Mouse (Mus musculus) neural tube, embryonic 15.5 days (tissue): ENCODE measurements around the gene Myom3. TPM values are rescaled to one million over a fixed set of nuclear protein-coding genes. Genes with fewer than 3 reads are reported as not detected.

Experiments used
- ATAC-seq: fragments of 200-750 bp; cut with Nextera tagmentation; 2 replicates; pipeline ENCODE4 v1.8.0; 2017; ENCODE audit warnings: mild to moderate bottlenecking, moderate TSS enrichment, moderate library complexity; ENCODE audit not compliant: low FRiP score
- H3K27ac ChIP-seq: fragments of 300-500 bp; sonication (generic); replicated peaks from 2 replicates; pipeline ENCODE4 v1.5.1; 2015; ENCODE audit warnings: mild to moderate bottlenecking, inconsistent platforms
- H3K27me3 ChIP-seq: fragments of 300-500 bp; sonication (generic); replicated peaks from 2 replicates; pipeline ENCODE4 v1.6.1; 2015; ENCODE audit warnings: inconsistent platforms
- H3K36me3 ChIP-seq: fragments of 300-500 bp; sonication (generic); 2 replicates; pipeline ENCODE4 v1.6.1; 2015; ENCODE audit warnings: inconsistent platforms
- H3K4me1 ChIP-seq: fragments of 300-500 bp; sonication (generic); 2 replicates; pipeline ENCODE4 v1.6.1; 2015; ENCODE audit warnings: inconsistent platforms
- H3K4me2 ChIP-seq: fragments of 300-500 bp; sonication (generic); 2 replicates; pipeline ENCODE4 v1.6.1; 2015; ENCODE audit warnings: inconsistent platforms, mild to moderate bottlenecking, moderate library complexity
- H3K4me3 ChIP-seq: fragments of 300-500 bp; sonication (generic); replicated peaks from 2 replicates; pipeline ENCODE4 v1.5.1; 2015; ENCODE audit warnings: mild to moderate bottlenecking, inconsistent platforms
- H3K9ac ChIP-seq: fragments of 300-500 bp; sonication (generic); replicated peaks from 2 replicates; pipeline ENCODE4 v1.6.1; 2015; ENCODE audit warnings: mild to moderate bottlenecking, inconsistent platforms
- H3K9me3 ChIP-seq: fragments of 300-500 bp; sonication (generic); replicated peaks from 2 replicates; pipeline ENCODE4 v1.6.1; 2016; ENCODE audit warnings: inconsistent platforms
- WGBS: fragments of 180-500 bp; shearing (Covaris S2); methylation state at CpG from one replicate; pipeline ENCODE4 v1.1.7; 2015; ENCODE audit warnings: mixed read lengths; 5-methylcytosine and 5-hydroxymethylcytosine counted together
- polyA plus RNA-seq: library from polyadenylated mRNA; unstranded; fragments of >200 nt; fragmentation: Nextera tagmentation; extraction: Ambion mirVana; gene quantifications from 2 replicates; pipeline ENCODE4 v1.2.1, GENCODE M21; 2015

Gene Myom3
- polyA plus RNA-seq, 1 experiment from 2014 or later = 1.1 TPM

DNA sequence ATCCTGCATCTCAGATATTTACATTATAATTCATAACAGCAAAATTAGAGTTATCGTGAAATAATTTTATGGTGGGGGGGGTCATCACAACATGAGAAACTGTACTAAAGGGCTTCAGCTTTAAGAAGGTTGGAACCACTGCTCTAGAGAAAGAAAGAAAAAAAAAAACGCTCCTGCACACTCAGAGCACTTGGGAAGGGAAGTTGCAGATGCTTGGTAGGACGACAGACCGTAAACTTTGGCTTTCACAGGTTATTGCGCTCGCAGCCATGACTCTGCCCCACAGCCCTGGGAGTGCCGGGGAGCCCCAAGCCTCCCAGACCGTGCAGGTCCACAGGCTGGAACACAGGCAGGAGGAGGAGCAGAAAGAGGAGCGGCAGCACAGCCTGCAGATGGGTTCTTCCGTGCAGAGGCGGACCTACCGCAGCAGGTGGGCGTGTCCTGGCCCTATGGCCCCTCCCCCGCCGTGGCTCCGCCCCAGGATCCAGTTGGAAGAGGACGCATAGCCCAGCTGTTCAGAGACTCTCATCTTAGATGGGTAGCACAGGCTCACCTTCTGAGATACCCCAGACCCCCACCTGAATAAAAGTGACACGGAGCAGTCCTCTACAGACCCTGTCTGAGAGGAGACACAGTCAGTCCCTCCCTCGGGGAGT, 2.9 kb downstream of the Myom3 start:
- 7% methylated on average over 19 of the region's 19 CpGs for WGBS
- ATAC-seq = peak; percentile 50; the same call in 1 of the 2 replicates
- Histone ChIP-seq H3K27ac (no peak overlapping the region), H3K27me3 (0 out of 2 replicates have a peak, but pooled peaks cover 3% of the 10 kb centered on the region), H3K36me3 (no peaks in the 10 kb centered on the region), H3K9me3 (no peaks in the 10 kb centered on the region), H3K9ac (peak overlapping the region; percentile 34; the same call in 1 of the 2 replicates), H3K4me2 (peak overlapping the region; percentile 58), H3K4me3 (peak overlapping the region; percentile 29), H3K4me1 (peaks cover 6% of the 10 kb centered on the region)

DNA sequence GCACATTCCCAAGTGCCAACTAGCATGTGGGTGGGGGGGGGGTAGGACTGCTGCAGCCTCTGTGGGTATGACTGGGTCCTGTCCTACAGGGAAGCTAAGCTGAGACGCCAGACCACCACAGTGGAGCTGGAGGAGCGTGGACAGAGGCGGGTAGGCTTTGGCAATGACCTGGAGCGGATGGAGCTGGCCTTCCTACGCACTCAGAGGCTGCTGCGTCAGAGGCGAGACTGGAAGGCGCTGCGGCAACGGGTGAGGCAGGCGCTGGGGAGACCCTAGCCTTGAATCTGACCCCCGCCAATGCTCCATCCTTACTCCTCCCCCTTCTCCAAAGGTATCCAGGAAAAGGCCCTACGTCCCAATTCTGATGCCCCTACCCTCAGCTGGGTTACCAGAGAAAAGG, 5.2 kb downstream of the Myom3 start:
- no peak overlapping the region for H3K4me2 ChIP-seq
- H3K9ac ChIP-seq = no peak overlapping the region
- no peak overlapping the region for H3K27ac ChIP-seq
- ATAC-seq = no peak
- no peaks in the 10 kb centered on the region for H3K36me3 ChIP-seq
- H3K4me1 ChIP-seq = peaks cover 6% of the 10 kb centered on the region
- H3K9me3 ChIP-seq = no peaks in the 10 kb centered on the region
- no peaks in the 10 kb centered on the region for H3K27me3 ChIP-seq
- no peak overlapping the region for H3K4me3 ChIP-seq
- 92% methylated on average over 13 of the region's 13 CpGs for WGBS

DNA sequence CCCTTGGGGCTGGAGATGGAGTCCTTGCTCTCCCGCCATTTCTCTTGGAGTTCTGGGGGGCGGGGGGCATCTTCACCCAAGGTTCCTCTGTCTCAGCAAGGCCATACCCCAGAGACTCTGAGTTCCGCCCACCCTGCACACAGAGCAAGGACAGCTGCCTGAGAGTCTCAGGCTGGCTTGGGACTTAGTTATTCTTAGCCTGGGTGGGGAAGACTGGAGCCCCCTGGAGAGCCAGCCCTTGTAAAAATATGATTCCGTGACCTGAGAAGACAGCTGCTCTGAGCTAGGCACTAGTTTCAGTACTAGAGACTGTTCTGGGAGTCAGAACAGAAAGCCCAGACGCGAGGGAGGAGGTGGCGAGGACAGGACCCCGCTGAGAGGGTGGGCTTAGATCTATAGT, 6.2 kb downstream of the Myom3 start:
- H3K4me1 ChIP-seq = peaks cover 6% of the 10 kb centered on the region
- WGBS = 82% methylated on average over 8 of the region's 8 CpGs
- no peaks in the 10 kb centered on the region for H3K9me3 ChIP-seq
- ATAC-seq = no peak
- H3K4me2 ChIP-seq = no peak overlapping the region
- no peak overlapping the region for H3K27ac ChIP-seq
- no peaks in the 10 kb centered on the region for H3K27me3 ChIP-seq
- no peak overlapping the region for H3K9ac ChIP-seq
- H3K4me3 ChIP-seq = no peak overlapping the region
- no peaks in the 10 kb centered on the region for H3K36me3 ChIP-seq

GRCm38 (mm10) chr4:135766976-135767375, 7.5 kb downstream of the Myom3 start:
- WGBS = 91% methylated on average over 3 of the region's 3 CpGs
- H3K4me3 ChIP-seq = no peak overlapping the region
- H3K36me3 ChIP-seq = no peaks in the 10 kb centered on the region
- H3K27ac ChIP-seq = no peak overlapping the region
- no peak for ATAC-seq
- no peaks in the 10 kb centered on the region for H3K9me3 ChIP-seq
- no peak overlapping the region for H3K9ac ChIP-seq
- no peaks in the 10 kb centered on the region for H3K27me3 ChIP-seq
- no peak overlapping the region for H3K4me2 ChIP-seq
- peaks cover 6% of the 10 kb centered on the region for H3K4me1 ChIP-seq

- 63% methylated on average over 14 of the region's 14 CpGs for WGBS
- ATAC-seq = no peak
- Histone ChIP-seq H3K36me3 (no peaks in the 10 kb centered on the region), H3K9ac (no peak overlapping the region), H3K27ac (no peak overlapping the region), H3K4me3 (no peak overlapping the region), H3K4me1 (no peaks in the 10 kb centered on the region), H3K4me2 (no peak overlapping the region), H3K9me3 (no peaks in the 10 kb centered on the region), H3K27me3 (no peaks in the 10 kb centered on the region)
Measured at GRCm38 (mm10) chr4:135768572-135769526, 9.3 kb downstream of the Myom3 start.

DNA sequence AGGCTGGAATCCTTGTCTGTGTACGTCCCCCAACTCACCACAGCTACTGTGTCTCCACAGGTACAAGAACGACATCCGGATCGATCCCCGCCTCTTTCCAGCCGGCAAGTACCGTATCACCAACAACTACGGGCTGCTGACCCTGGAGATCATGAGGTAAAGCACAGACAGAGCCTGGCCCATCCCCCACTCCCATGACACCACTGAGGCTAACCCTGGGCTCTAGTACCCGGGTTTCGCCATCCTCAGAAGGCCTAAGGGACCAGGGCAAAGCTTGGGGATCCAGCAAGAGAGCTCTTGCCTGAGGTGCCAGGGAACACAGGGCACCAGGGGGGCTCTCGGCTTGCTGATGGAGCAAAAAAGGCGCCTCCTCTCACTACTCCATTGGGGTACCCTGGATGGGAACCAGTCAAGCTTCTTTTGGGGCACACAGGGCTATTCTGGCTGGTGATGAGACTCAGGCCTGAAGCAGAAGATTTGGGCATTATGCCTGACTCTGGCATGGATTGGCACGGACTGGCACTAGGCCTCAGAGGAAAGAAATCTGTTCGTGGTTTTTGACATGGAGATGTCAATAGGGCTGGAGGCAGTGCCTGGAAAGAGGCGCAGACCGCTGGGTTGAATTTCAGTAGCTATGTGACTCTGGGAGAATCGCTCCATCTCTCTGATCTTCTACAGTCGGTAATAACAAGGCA, 11.2 kb downstream of the Myom3 start:
- Histone ChIP-seq H3K36me3 (no peaks in the 10 kb centered on the region), H3K4me1 (no peaks in the 10 kb centered on the region), H3K9ac (no peak overlapping the region), H3K27me3 (no peaks in the 10 kb centered on the region), H3K4me2 (no peak overlapping the region), H3K27ac (no peak overlapping the region), H3K4me3 (no peak overlapping the region), H3K9me3 (no peaks in the 10 kb centered on the region)
- 89% methylated on average over 18 of the region's 18 CpGs for WGBS
- no peak for ATAC-seq

- no peak overlapping the region for H3K4me3 ChIP-seq
- no peaks in the 10 kb centered on the region for H3K36me3 ChIP-seq
- H3K4me2 ChIP-seq = no peak overlapping the region
- no peak overlapping the region for H3K9ac ChIP-seq
- H3K9me3 ChIP-seq = no peaks in the 10 kb centered on the region
- ATAC-seq = no peak
- H3K4me1 ChIP-seq = no peaks in the 10 kb centered on the region
- H3K27me3 ChIP-seq = no peaks in the 10 kb centered on the region
- 91% methylated on average over 6 of the region's 6 CpGs for WGBS
- no peak overlapping the region for H3K27ac ChIP-seq
Measured at GRCm38 (mm10) chr4:135771592-135771991, 12.1 kb downstream of the Myom3 start.

DNA sequence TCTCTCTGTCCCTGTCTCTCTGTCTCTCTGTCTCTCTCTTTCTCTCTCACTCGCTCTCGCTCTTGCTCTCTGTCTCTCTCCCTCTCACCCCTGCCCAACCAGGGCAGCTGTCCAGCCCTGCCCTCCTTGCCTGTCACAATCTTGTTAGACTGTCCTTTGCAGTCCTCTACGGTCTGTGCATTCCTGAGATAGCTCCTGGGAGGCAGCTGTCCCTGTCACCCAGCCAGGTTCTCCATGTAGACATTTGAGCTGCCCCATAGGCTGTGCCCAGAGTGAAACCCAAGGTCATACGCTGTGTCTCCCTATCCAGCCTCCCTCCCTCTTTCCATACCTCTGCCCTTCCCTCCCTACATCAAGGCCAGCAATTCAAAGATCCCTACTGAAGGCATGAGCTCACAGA, 13.2 kb downstream of the Myom3 start:
- Histone ChIP-seq H3K9ac (no peak overlapping the region), H3K9me3 (no peaks in the 10 kb centered on the region), H3K4me2 (no peak overlapping the region), H3K4me3 (no peak overlapping the region), H3K36me3 (no peaks in the 10 kb centered on the region), H3K27me3 (no peaks in the 10 kb centered on the region), H3K4me1 (no peaks in the 10 kb centered on the region), H3K27ac (no peak overlapping the region)
- ATAC-seq = no peak
- 72% methylated on average over 4 of the region's 4 CpGs for WGBS

GRCm38 (mm10) chr4:135774496-135774895, 15.0 kb downstream of the Myom3 start:
- Histone ChIP-seq H3K9me3 (no peaks in the 10 kb centered on the region), H3K36me3 (no peaks in the 10 kb centered on the region), H3K4me3 (no peak overlapping the region), H3K4me1 (no peaks in the 10 kb centered on the region), H3K27ac (no peak overlapping the region), H3K9ac (no peak overlapping the region), H3K4me2 (no peak overlapping the region), H3K27me3 (no peaks in the 10 kb centered on the region)
- 80% methylated on average over 8 of the region's 8 CpGs for WGBS
- no peak for ATAC-seq

DNA sequence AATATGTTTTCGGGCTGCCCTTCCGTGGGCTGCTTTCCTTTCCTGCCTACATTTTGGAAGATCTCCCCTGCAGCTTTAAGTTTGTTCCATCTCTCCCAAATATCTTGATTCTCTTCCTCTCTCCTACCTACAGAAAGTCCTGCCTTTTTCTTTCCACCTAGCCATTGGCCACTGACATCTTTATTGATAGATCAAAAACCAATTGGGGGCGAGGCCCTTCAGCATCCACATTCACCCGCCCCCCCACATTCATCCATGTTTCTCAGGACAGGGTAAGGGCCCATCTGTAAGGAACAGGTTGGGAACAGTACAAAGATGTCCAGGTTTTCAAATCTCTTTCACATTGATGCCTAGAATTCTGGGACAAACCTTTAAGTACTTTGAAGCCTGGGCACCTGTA, 17.3 kb downstream of the Myom3 start:
- no peak overlapping the region for H3K4me2 ChIP-seq
- H3K9me3 ChIP-seq = no peaks in the 10 kb centered on the region
- H3K4me1 ChIP-seq = no peaks in the 10 kb centered on the region
- no peaks in the 10 kb centered on the region for H3K36me3 ChIP-seq
- H3K4me3 ChIP-seq = no peak overlapping the region
- H3K27ac ChIP-seq = no peak overlapping the region
- no peak overlapping the region for H3K9ac ChIP-seq
- 91% methylated on average over 4 of the region's 4 CpGs for WGBS
- no peak for ATAC-seq
- H3K27me3 ChIP-seq = no peaks in the 10 kb centered on the region

DNA sequence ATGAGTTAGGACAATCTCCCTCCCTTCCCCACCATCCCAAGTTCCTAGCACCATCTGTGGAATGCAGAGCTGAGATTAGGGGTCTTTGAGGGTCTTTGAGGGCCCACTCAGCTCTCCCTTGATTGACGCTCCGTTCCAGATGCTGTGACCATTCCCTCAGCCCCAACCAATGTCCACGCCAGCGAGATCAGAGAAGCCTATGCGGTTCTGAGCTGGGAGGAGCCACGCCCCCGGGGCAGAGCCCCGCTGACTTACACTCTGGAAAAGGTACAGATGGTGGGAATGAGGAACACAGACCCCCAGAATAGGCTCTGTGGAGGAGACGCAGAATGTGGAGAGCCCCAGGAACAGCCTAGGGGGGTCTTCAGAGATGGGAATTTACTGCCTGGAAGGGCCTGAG, 20.1 kb downstream of the Myom3 start:
- Histone ChIP-seq H3K36me3 (no peaks in the 10 kb centered on the region), H3K4me1 (no peaks in the 10 kb centered on the region), H3K9ac (no peak overlapping the region), H3K4me3 (no peak overlapping the region), H3K27me3 (no peaks in the 10 kb centered on the region), H3K4me2 (no peak overlapping the region), H3K9me3 (no peaks in the 10 kb centered on the region), H3K27ac (no peak overlapping the region)
- no peak for ATAC-seq
- 76% methylated on average over 9 of the region's 9 CpGs for WGBS
